Mouse (Mus musculus) midbrain, embryonic 13.5 days (tissue): ENCODE results near the gene Nap1l4. TPM values are rescaled to one million over a fixed set of nuclear protein-coding genes. Genes with fewer than 3 reads are reported as not detected.

ENCODE experiments used
- ATAC-seq: fragments of 200-750 bp; cut with Nextera tagmentation; 2 replicates; pipeline ENCODE4 v1.8.0; 2017; ENCODE audit warnings: mild to moderate bottlenecking, moderate TSS enrichment, moderate library complexity
- H3K27ac ChIP-seq: fragments of 300-500 bp; sonication (generic); 2 replicates; pipeline ENCODE4 v1.5.1; 2015; ENCODE audit warnings: inconsistent platforms, mild to moderate bottlenecking, moderate library complexity
- H3K27me3 ChIP-seq: fragments of 300-500 bp; sonication (generic); 2 replicates; pipeline ENCODE4 v1.6.1; 2015; ENCODE audit warnings: mild to moderate bottlenecking, inconsistent platforms
- H3K36me3 ChIP-seq: fragments of 300-500 bp; sonication (generic); 2 replicates; pipeline ENCODE4 v1.6.1; 2015; ENCODE audit warnings: mild to moderate bottlenecking, inconsistent platforms
- H3K4me1 ChIP-seq: fragments of 300-500 bp; sonication (generic); replicated peaks from 2 replicates; pipeline ENCODE4 v1.6.1; 2015; ENCODE audit warnings: inconsistent platforms
- H3K4me2 ChIP-seq: fragments of 300-500 bp; sonication (generic); replicated peaks from 2 replicates; pipeline ENCODE4 v1.6.1; 2015; ENCODE audit warnings: moderate library complexity, mild to moderate bottlenecking, inconsistent platforms
- H3K4me3 ChIP-seq: fragments of 300-500 bp; sonication (generic); replicated peaks from 2 replicates; pipeline ENCODE4 v1.5.1; 2015; ENCODE audit warnings: mild to moderate bottlenecking, inconsistent platforms
- H3K9ac ChIP-seq: fragments of 300-500 bp; sonication (generic); replicated peaks from 2 replicates; pipeline ENCODE4 v1.6.1; 2015; ENCODE audit warnings: mild to moderate bottlenecking, inconsistent platforms
- H3K9me3 ChIP-seq: fragments of 300-500 bp; sonication (generic); 2 replicates; pipeline ENCODE4 v1.6.1; 2016; ENCODE audit warnings: mild to moderate bottlenecking, inconsistent platforms
- WGBS: fragments of 180-500 bp; shearing (Covaris S2); methylation state at CpG from one replicate; pipeline ENCODE4 v1.1.7; 2015; 5-methylcytosine and 5-hydroxymethylcytosine counted together
- polyA plus RNA-seq: library from polyadenylated mRNA; unstranded; fragments of >200 nt; fragmentation: Nextera tagmentation; extraction: Ambion mirVana; gene quantifications from 2 replicates; pipeline ENCODE4 v1.2.1, GENCODE M21; 2015

Nap1l4 gene
- polyA plus RNA-seq, result 364 and 378 TPM in 2 replicates

- ATAC-seq, result peak; percentile 100
- H3K9ac ChIP-seq, result peak within 1 kb of the TSS; percentile 80
- H3K27me3 ChIP-seq, result no peaks in the 10 kb centered on the region
- H3K4me3 ChIP-seq, result peak within 1 kb of the TSS; percentile 79
- peak within 1 kb of the TSS; percentile 84 for H3K4me2 ChIP-seq
- H3K4me1 ChIP-seq, result peaks cover 43% of the 10 kb centered on the region
- H3K9me3 ChIP-seq, result no peaks in the 10 kb centered on the region
- peak within 1 kb of the TSS; percentile 90 for H3K27ac ChIP-seq
- under 1% methylated on average over 42 of the region's 43 CpGs for WGBS
- H3K36me3 ChIP-seq, result peaks cover 7% of the 10 kb centered on the region
These were observed at the start of gene Nap1l4 for GRCm38 (mm10) chr7:143548976-143549457. Gene Nap1l4 (minus strand): TSS chr7:143549106.

GRCm38 (mm10) chr7:143594865-143595264, 46.0 kb upstream of the Nap1l4 start:
- H3K27me3 ChIP-seq, result no peaks in the 10 kb centered on the region
- H3K4me3 ChIP-seq, result no peak overlapping the region
- peaks cover 45% of the 10 kb centered on the region for H3K36me3 ChIP-seq
- 79% methylated on average over 5 of the region's 5 CpGs for WGBS
- no peak overlapping the region for H3K27ac ChIP-seq
- no peaks in the 10 kb centered on the region for H3K9me3 ChIP-seq
- peaks cover 18% of the 10 kb centered on the region for H3K4me1 ChIP-seq
- H3K9ac ChIP-seq, result no peak overlapping the region
- ATAC-seq, result no peak
- H3K4me2 ChIP-seq, result no peak overlapping the region

- 88% methylated on average over 10 of the region's 10 CpGs for WGBS
- Histone ChIP-seq H3K4me3 (no peak overlapping the region), H3K4me2 (no peak overlapping the region), H3K27ac (no peak overlapping the region), H3K9me3 (no peaks in the 10 kb centered on the region), H3K9ac (no peak overlapping the region), H3K36me3 (peaks cover 70% of the 10 kb centered on the region), H3K27me3 (no peaks in the 10 kb centered on the region), H3K4me1 (0 out of 2 replicates have a peak, but pooled peaks cover 7% of the 10 kb centered on the region)
- no peak for ATAC-seq
These were observed 43.3 kb upstream of the Nap1l4 start for GRCm38 (mm10) chr7:143592255-143592654.

GRCm38 (mm10) chr7:143588006-143588405, 39.1 kb upstream of the Nap1l4 start:
- no peak overlapping the region for H3K4me2 ChIP-seq
- no peaks in the 10 kb centered on the region for H3K27me3 ChIP-seq
- 89% methylated on average over 4 of the region's 4 CpGs for WGBS
- no peak overlapping the region for H3K27ac ChIP-seq
- H3K4me3 ChIP-seq, result no peak overlapping the region
- H3K36me3 ChIP-seq, result peaks cover 93% of the 10 kb centered on the region
- no peaks in the 10 kb centered on the region for H3K9me3 ChIP-seq
- no peaks in the 10 kb centered on the region for H3K4me1 ChIP-seq
- no peak for ATAC-seq
- H3K9ac ChIP-seq, result no peak overlapping the region

GRCm38 (mm10) chr7:143587586-143587985, 38.7 kb upstream of the Nap1l4 start:
- H3K9me3 ChIP-seq, result no peaks in the 10 kb centered on the region
- H3K27ac ChIP-seq, result no peak overlapping the region
- H3K4me3 ChIP-seq, result no peak overlapping the region
- H3K9ac ChIP-seq, result no peak overlapping the region
- H3K4me2 ChIP-seq, result no peak overlapping the region
- no peaks in the 10 kb centered on the region for H3K27me3 ChIP-seq
- H3K36me3 ChIP-seq, result peaks cover 94% of the 10 kb centered on the region
- H3K4me1 ChIP-seq, result no peaks in the 10 kb centered on the region
- WGBS, result 94% methylated on average over 5 of the region's 5 CpGs
- ATAC-seq, result no peak

- Histone ChIP-seq H3K9me3 (no peaks in the 10 kb centered on the region), H3K9ac (no peak overlapping the region), H3K27ac (no peak overlapping the region), H3K4me1 (no peaks in the 10 kb centered on the region), H3K4me2 (no peak overlapping the region), H3K4me3 (no peak overlapping the region), H3K36me3 (peaks cover 91% of the 10 kb centered on the region), H3K27me3 (no peaks in the 10 kb centered on the region)
- 35% methylated on average over 3 of the region's 3 CpGs for WGBS
- no peak for ATAC-seq
These were observed 35.0 kb upstream of the Nap1l4 start for GRCm38 (mm10) chr7:143583956-143584355.

- Histone ChIP-seq H3K4me2 (no peak overlapping the region), H3K27me3 (no peaks in the 10 kb centered on the region), H3K36me3 (peaks cover 91% of the 10 kb centered on the region), H3K4me3 (no peak overlapping the region), H3K9me3 (no peaks in the 10 kb centered on the region), H3K9ac (no peak overlapping the region), H3K27ac (no peak overlapping the region), H3K4me1 (no peaks in the 10 kb centered on the region)
- ATAC-seq, result no peak
- WGBS, result 95% methylated on average over 5 of the region's 5 CpGs
These were observed 34.1 kb upstream of the Nap1l4 start for GRCm38 (mm10) chr7:143583025-143583424.

GRCm38 (mm10) chr7:143575751-143576150, 26.8 kb upstream of the Nap1l4 start:
- WGBS, result 96% methylated on average over 11 of the region's 11 CpGs
- no peaks in the 10 kb centered on the region for H3K9me3 ChIP-seq
- no peak overlapping the region for H3K9ac ChIP-seq
- ATAC-seq, result no peak
- no peak overlapping the region for H3K4me2 ChIP-seq
- H3K27ac ChIP-seq, result no peak overlapping the region
- H3K4me1 ChIP-seq, result no peaks in the 10 kb centered on the region
- peaks cover 98% of the 10 kb centered on the region for H3K36me3 ChIP-seq
- H3K27me3 ChIP-seq, result no peaks in the 10 kb centered on the region
- no peak overlapping the region for H3K4me3 ChIP-seq

GRCm38 (mm10) chr7:143565648-143566039, 16.7 kb upstream of the Nap1l4 start:
- Histone ChIP-seq H3K27me3 (no peaks in the 10 kb centered on the region), H3K9ac (no peak overlapping the region), H3K36me3 (peaks cover 98% of the 10 kb centered on the region), H3K4me2 (no peak overlapping the region), H3K4me3 (no peak overlapping the region), H3K4me1 (no peaks in the 10 kb centered on the region), H3K27ac (no peak overlapping the region), H3K9me3 (no peaks in the 10 kb centered on the region)
- 93% methylated on average over 3 of the region's 3 CpGs for WGBS
- no peak for ATAC-seq

GRCm38 (mm10) chr7:143565015-143565647, 16.2 kb upstream of the Nap1l4 start:
- peaks cover 98% of the 10 kb centered on the region for H3K36me3 ChIP-seq
- no peak overlapping the region for H3K4me3 ChIP-seq
- H3K4me1 ChIP-seq, result no peaks in the 10 kb centered on the region
- ATAC-seq, result no peak
- H3K9me3 ChIP-seq, result no peaks in the 10 kb centered on the region
- H3K27ac ChIP-seq, result no peak overlapping the region
- H3K4me2 ChIP-seq, result no peak overlapping the region
- 96% methylated on average over 6 of the region's 6 CpGs for WGBS
- no peaks in the 10 kb centered on the region for H3K27me3 ChIP-seq
- no peak overlapping the region for H3K9ac ChIP-seq

GRCm38 (mm10) chr7:143563787-143564186, 14.9 kb upstream of the Nap1l4 start:
- H3K27ac ChIP-seq, result no peak overlapping the region
- H3K9me3 ChIP-seq, result no peaks in the 10 kb centered on the region
- no peak overlapping the region for H3K9ac ChIP-seq
- H3K36me3 ChIP-seq, result peaks cover 98% of the 10 kb centered on the region
- no peaks in the 10 kb centered on the region for H3K4me1 ChIP-seq
- H3K4me2 ChIP-seq, result no peak overlapping the region
- H3K27me3 ChIP-seq, result no peaks in the 10 kb centered on the region
- 96% methylated on average over 5 of the region's 5 CpGs for WGBS
- no peak for ATAC-seq
- no peak overlapping the region for H3K4me3 ChIP-seq

GRCm38 (mm10) chr7:143557616-143558015, 8.7 kb upstream of the Nap1l4 start:
- Histone ChIP-seq H3K27me3 (no peaks in the 10 kb centered on the region), H3K27ac (peak overlapping the region; percentile 39; the same call in 1 of the 2 replicates)

More at GRCm38 (mm10) chr7:143557616-143558015, 8.7 kb upstream of the Nap1l4 start:
- Histone ChIP-seq H3K9me3 (no peaks in the 10 kb centered on the region), H3K4me1 (no peaks in the 10 kb centered on the region), H3K9ac (no peak overlapping the region), H3K4me2 (no peak overlapping the region), H3K36me3 (peaks cover 85% of the 10 kb centered on the region), H3K4me3 (no peak overlapping the region)
- no peak for ATAC-seq
- 94% methylated on average over 7 of the region's 7 CpGs for WGBS
